In genomic region chr1:133967481-133968017, GRCm38 (mm10) we compare ENCODE assay signal across 21 mouse cellular contexts. TPM values are rescaled to one million over a fixed set of nuclear protein-coding genes. Genes with fewer than 3 reads are reported as not detected.
DNase-seq lines count a peak whose midpoint lies in the region; ATAC-seq lines count a peak whose summit lies in the region.
"Had no signal": no experiment of that assay in that cellular context is flagged by ENCODE, and none has a peak within 500 bp of the region (broad histone marks: within the 10 kb centered on the region; RNA-seq: fewer than 3 reads in every experiment).

No protein-coding gene starts in this region.

- 0 out of 2 replicates have a peak overlapping the region, but pooled peaks have one; percentile 7 for H3K27ac ChIP-seq in embryonic facial prominence, embryonic 13.5 days
- no peak overlapping the region; the same call in 1 of the 2 replicates for H3K27ac ChIP-seq in embryonic facial prominence, embryonic 10.5 days (replicated peaks)
- H3K27ac ChIP-seq in limb, embryonic 15.5 days: 0 out of 2 replicates have a peak overlapping the region, but pooled peaks have one; percentile 19
- no peak overlapping the region for H3K27ac ChIP-seq in limb, embryonic 10.5 days
- no peak overlapping the region for H3K27ac ChIP-seq in forebrain, embryonic 16.5 days (ENCODE audit: low read length)
- H3K27ac ChIP-seq: embryonic facial prominence, embryonic 15.5 days; midbrain, embryonic 12.5 days; neural tube, embryonic 15.5 days had no signal

- ATAC-seq in embryonic facial prominence, embryonic 13.5 days (ENCODE audit: insufficient number of reproducible peaks, insufficient read depth, low FRiP score, low TSS enrichment, low read depth): no peak
- no peak for ATAC-seq in limb, embryonic 15.5 days (ENCODE audit: insufficient number of reproducible peaks, low FRiP score, low TSS enrichment, low read depth)
- no peak for ATAC-seq in forebrain, embryonic 16.5 days
- ATAC-seq: intestine, postnatal 0 days had no signal

- no peaks in the 10 kb centered on the region for H3K36me3 ChIP-seq in embryonic facial prominence, embryonic 13.5 days
- no peaks in the 10 kb centered on the region for H3K36me3 ChIP-seq in embryonic facial prominence, embryonic 10.5 days (replicated peaks)
- H3K36me3 ChIP-seq in limb, embryonic 15.5 days: no peaks in the 10 kb centered on the region
- no peaks in the 10 kb centered on the region for H3K36me3 ChIP-seq in limb, embryonic 10.5 days
- no peaks in the 10 kb centered on the region for H3K36me3 ChIP-seq in forebrain, embryonic 16.5 days (ENCODE audit: control insufficient read depth, insufficient read depth)
- H3K36me3 ChIP-seq: embryonic facial prominence, embryonic 15.5 days; midbrain, embryonic 12.5 days; neural tube, embryonic 15.5 days had no signal

- no peaks in the 10 kb centered on the region for H3K9me3 ChIP-seq in embryonic facial prominence, embryonic 13.5 days
- no peaks in the 10 kb centered on the region for H3K9me3 ChIP-seq in embryonic facial prominence, embryonic 10.5 days
- no peaks in the 10 kb centered on the region for H3K9me3 ChIP-seq in limb, embryonic 15.5 days
- no peaks in the 10 kb centered on the region for H3K9me3 ChIP-seq in limb, embryonic 10.5 days (replicated peaks)
- no peaks in the 10 kb centered on the region for H3K9me3 ChIP-seq in forebrain, embryonic 16.5 days (ENCODE audit: control insufficient read depth, low read length)
- H3K9me3 ChIP-seq: embryonic facial prominence, embryonic 15.5 days; midbrain, embryonic 12.5 days; neural tube, embryonic 15.5 days had no signal

- H3K4me3 ChIP-seq in embryonic facial prominence, embryonic 13.5 days: no peak overlapping the region
- H3K4me3 ChIP-seq in embryonic facial prominence, embryonic 10.5 days: no peak overlapping the region
- H3K4me3 ChIP-seq in limb, embryonic 15.5 days: no peak overlapping the region
- no peak overlapping the region for H3K4me3 ChIP-seq in limb, embryonic 10.5 days
- no peak overlapping the region for H3K4me3 ChIP-seq in forebrain, embryonic 16.5 days (replicated peaks; ENCODE audit: low read length)
- H3K4me3 ChIP-seq: embryonic facial prominence, embryonic 15.5 days; midbrain, embryonic 12.5 days; neural tube, embryonic 15.5 days had no signal

- H3K9ac ChIP-seq in embryonic facial prominence, embryonic 13.5 days: no peak overlapping the region
- H3K9ac ChIP-seq in limb, embryonic 15.5 days: no peak overlapping the region
- no peak overlapping the region for H3K9ac ChIP-seq in forebrain, embryonic 16.5 days (replicated peaks; ENCODE audit: low read depth, low read length)
- H3K9ac ChIP-seq: embryonic facial prominence, embryonic 15.5 days; midbrain, embryonic 12.5 days; neural tube, embryonic 15.5 days had no signal

- 62% methylated on average over 7 of the region's 7 CpGs for WGBS in embryonic facial prominence, embryonic 13.5 days
- WGBS in embryonic facial prominence, embryonic 10.5 days: 74% methylated on average over 7 of the region's 7 CpGs
- 72% methylated on average over 7 of the region's 7 CpGs for WGBS in limb, embryonic 15.5 days
- 80% methylated on average over 7 of the region's 7 CpGs for WGBS in limb, embryonic 10.5 days
- 74% methylated on average over 7 of the region's 7 CpGs for WGBS in forebrain, embryonic 16.5 days

- no peak overlapping the region for H3K4me2 ChIP-seq in embryonic facial prominence, embryonic 13.5 days
- H3K4me2 ChIP-seq in limb, embryonic 15.5 days: no peak overlapping the region
- no peak overlapping the region for H3K4me2 ChIP-seq in forebrain, embryonic 16.5 days (ENCODE audit: low read length)
- H3K4me2 ChIP-seq: embryonic facial prominence, embryonic 15.5 days; midbrain, embryonic 12.5 days; neural tube, embryonic 15.5 days had no signal

- no peak for DNase-seq in embryonic facial prominence, embryonic 10.5 days (ENCODE audit: low spot score)
- DNase-seq in limb, embryonic 10.5 days (ENCODE audit: low spot score): no peak
- peak; percentile 67 for DNase-seq in urinary bladder, postnatal 14 days (ENCODE audit: low spot score)
- no peak for DNase-seq in urinary bladder, adult 2 months (ENCODE audit: low spot score)
- no peak for DNase-seq in thymus, postnatal 36 days
- DNase-seq: adrenal gland, postnatal 10 days; cerebellum, adult 2 months; cerebellum, postnatal 25 days; kidney, postnatal 4 days; layer of hippocampus, adult 9-11 months; lung, adult 2 months; right cerebral cortex, adult 18-20 months; right cerebral cortex, postnatal 4 days had no signal

- no peaks in the 10 kb centered on the region for H3K27me3 ChIP-seq in embryonic facial prominence, embryonic 13.5 days
- H3K27me3 ChIP-seq in embryonic facial prominence, embryonic 10.5 days (replicated peaks; ENCODE audit: low read depth, poor library complexity, severe bottlenecking): 0 out of 2 replicates have a peak, but pooled peaks cover 3% of the 10 kb centered on the region
- H3K27me3 ChIP-seq in limb, embryonic 15.5 days: no peaks in the 10 kb centered on the region
- no peaks in the 10 kb centered on the region for H3K27me3 ChIP-seq in limb, embryonic 10.5 days (ENCODE audit: low read depth, poor library complexity, severe bottlenecking)
- no peaks in the 10 kb centered on the region for H3K27me3 ChIP-seq in forebrain, embryonic 16.5 days (replicated peaks; ENCODE audit: control insufficient read depth, insufficient read depth, low read length)
- H3K27me3 ChIP-seq: embryonic facial prominence, embryonic 15.5 days; midbrain, embryonic 12.5 days; neural tube, embryonic 15.5 days had no signal

- peaks cover 30% of the 10 kb centered on the region for H3K4me1 ChIP-seq in embryonic facial prominence, embryonic 13.5 days
- peaks cover 33% of the 10 kb centered on the region for H3K4me1 ChIP-seq in embryonic facial prominence, embryonic 10.5 days
- peaks cover 25% of the 10 kb centered on the region for H3K4me1 ChIP-seq in limb, embryonic 15.5 days
- H3K4me1 ChIP-seq in limb, embryonic 10.5 days: peaks cover 27% of the 10 kb centered on the region
- H3K4me1 ChIP-seq in forebrain, embryonic 16.5 days (replicated peaks; ENCODE audit: control insufficient read depth, insufficient read depth, low read length): no peaks in the 10 kb centered on the region
- H3K4me1 ChIP-seq: midbrain, embryonic 12.5 days had no signal

RNA-seq across cellular contexts. Expression of gene Prelp, which starts 46.3 kb away (rescaled TPM):
- 3.3 and 5.0 TPM in 2 replicates for polyA plus RNA-seq in embryonic facial prominence, embryonic 13.5 days (2015; fragmentation: Nextera tagmentation; extraction: Ambion mirVana)
- polyA plus RNA-seq in embryonic facial prominence, embryonic 10.5 days (2016; fragmentation: Nextera tagmentation; extraction: Ambion mirVana): 0.74 and 0.91 TPM in 2 replicates
- 17.9 and 20.3 TPM in 2 replicates for polyA plus RNA-seq in limb, embryonic 15.5 days (2015; fragmentation: Nextera tagmentation; extraction: Ambion mirVana)
- polyA plus RNA-seq in limb, embryonic 10.5 days (2016; fragmentation: Nextera tagmentation; extraction: Ambion mirVana): 0.18 and 0.56 TPM in 2 replicates
- 89.1 and 164 TPM in 2 replicates for polyA plus RNA-seq in urinary bladder, adult 2 months (2012; rRNA removed)
- polyA plus RNA-seq in forebrain, embryonic 16.5 days (2015; fragmentation: Nextera tagmentation; extraction: Ambion mirVana): 2.8 and 2.9 TPM in 2 replicates

RNA-seq across cellular contexts. Expression of gene Optc, which starts 59.8 kb away (rescaled TPM):
- 0.81 and 1.0 TPM in 2 replicates for polyA plus RNA-seq in embryonic facial prominence, embryonic 13.5 days (2015; fragmentation: Nextera tagmentation; extraction: Ambion mirVana)
- 0.38 and 0.79 TPM in 2 replicates for polyA plus RNA-seq in embryonic facial prominence, embryonic 10.5 days (2016; fragmentation: Nextera tagmentation; extraction: Ambion mirVana)
- polyA plus RNA-seq in limb, embryonic 15.5 days (2015; fragmentation: Nextera tagmentation; extraction: Ambion mirVana): 0.71 and 0.83 TPM in 2 replicates
- polyA plus RNA-seq in limb, embryonic 10.5 days (2016; fragmentation: Nextera tagmentation; extraction: Ambion mirVana): 0.24 and 0.41 TPM in 2 replicates
- polyA plus RNA-seq in urinary bladder, adult 2 months (2012; rRNA removed): 133 and 156 TPM in 2 replicates
- 1.7 and 2.2 TPM in 2 replicates for polyA plus RNA-seq in forebrain, embryonic 16.5 days (2015; fragmentation: Nextera tagmentation; extraction: Ambion mirVana)
- polyA plus RNA-seq: liver, adult 2 months had no signal

Comparison
In these comparisons a context has a peak if more than half of its experiments do, and no peak if none do; other contexts are left out.
1. H3K27ac ChIP-seq: peak in embryonic facial prominence, embryonic 13.5 days (single experiment) and limb, embryonic 15.5 days (single experiment); none in embryonic facial prominence, embryonic 10.5 days (single experiment), limb, embryonic 10.5 days (single experiment) and forebrain, embryonic 16.5 days (single experiment).
2. RNA of gene Optc, which starts 59.8 kb away (polyA plus RNA-seq): 133 to 156 TPM in urinary bladder, adult 2 months; 1.7 to 2.2 TPM in forebrain, embryonic 16.5 days, 0.71 to 0.83 TPM in limb, embryonic 15.5 days, 0.81 to 1.0 TPM in embryonic facial prominence, embryonic 13.5 days, 0.38 to 0.79 TPM in embryonic facial prominence, embryonic 10.5 days and 0.24 to 0.41 TPM in limb, embryonic 10.5 days; every median in the first group is over 10 times any median in the second.